Mouse (Mus musculus) embryonic facial prominence, embryonic 12.5 days (tissue): ENCODE data around the gene Plekhb1. TPM values are rescaled to one million over a fixed set of nuclear protein-coding genes. Genes with fewer than 3 reads are reported as not detected.

Source experiments
- ATAC-seq: fragments of 200-750 bp; cut with Nextera tagmentation; 2 replicates; pipeline ENCODE4 v1.8.0; 2017; ENCODE audit not compliant: insufficient number of reproducible peaks, insufficient read depth, low FRiP score, low TSS enrichment
- H3K27ac ChIP-seq: fragments of 300-500 bp; sonication (generic); 2 replicates; pipeline ENCODE4 v1.5.1; 2016; ENCODE audit warnings: mild to moderate bottlenecking
- H3K27me3 ChIP-seq: fragments of 300-500 bp; sonication (generic); 2 replicates; pipeline ENCODE4 v1.6.1; 2016; ENCODE audit warnings: mild to moderate bottlenecking, moderate library complexity
- H3K36me3 ChIP-seq: fragments of 300-500 bp; sonication (generic); 2 replicates; pipeline ENCODE4 v1.6.1; 2016; ENCODE audit warnings: mild to moderate bottlenecking
- H3K4me1 ChIP-seq: fragments of 300-500 bp; sonication (generic); 2 replicates; pipeline ENCODE4 v1.6.1; 2016
- H3K4me2 ChIP-seq: fragments of 300-500 bp; sonication (generic); replicated peaks from 2 replicates; pipeline ENCODE4 v1.6.1; 2016; ENCODE audit warnings: mild to moderate bottlenecking, moderate library complexity
- H3K4me3 ChIP-seq: fragments of 300-500 bp; sonication (generic); 2 replicates; pipeline ENCODE4 v1.5.1; 2016; ENCODE audit warnings: mild to moderate bottlenecking
- H3K9ac ChIP-seq: fragments of 300-500 bp; sonication (generic); 2 replicates; pipeline ENCODE4 v1.6.1; 2016; ENCODE audit warnings: mild to moderate bottlenecking, moderate library complexity
- H3K9me3 ChIP-seq: fragments of 300-500 bp; sonication (generic); 2 replicates; pipeline ENCODE4 v1.6.1; 2016; ENCODE audit warnings: mild to moderate bottlenecking, moderate library complexity
- WGBS: fragments of 180-500 bp; shearing (Covaris S2); methylation state at CpG from one replicate; pipeline ENCODE4 v1.1.7; 2016; 5-methylcytosine and 5-hydroxymethylcytosine counted together
- polyA plus RNA-seq: library from polyadenylated mRNA; unstranded; fragments of >200 nt; fragmentation: Nextera tagmentation; extraction: Ambion mirVana; gene quantifications from 2 replicates; pipeline ENCODE4 v1.2.1, GENCODE M21; 2016

Gene Plekhb1
- polyA plus RNA-seq, 1 experiment from 2014 or later = 5.8 TPM

DNA sequence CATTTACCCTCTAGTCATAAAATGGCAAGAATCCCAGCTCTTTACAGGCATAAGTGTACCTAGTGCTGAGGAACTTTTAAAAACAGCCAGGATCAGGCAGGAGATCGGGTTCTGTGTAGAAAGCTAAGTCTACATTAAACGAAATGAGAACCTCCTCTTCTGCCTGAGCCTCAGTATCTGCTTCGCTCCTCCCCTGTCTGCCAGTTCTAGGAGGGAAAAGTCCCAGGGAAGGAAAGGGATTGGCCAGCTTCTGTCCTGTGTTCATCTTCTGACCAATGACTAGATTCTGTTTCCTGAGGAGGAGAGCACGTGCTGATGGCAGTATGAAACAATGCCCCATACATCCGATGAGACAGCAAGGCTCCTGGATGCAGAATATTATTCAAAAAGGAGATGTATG, 18.9 kb upstream of the Plekhb1 start:
- no peak overlapping the region for H3K27ac ChIP-seq
- no peaks in the 10 kb centered on the region for H3K27me3 ChIP-seq
- H3K9me3 ChIP-seq = no peaks in the 10 kb centered on the region
- H3K4me1 ChIP-seq = peaks cover 3% of the 10 kb centered on the region; the same call in 1 of the 2 replicates
- no peak overlapping the region for H3K4me3 ChIP-seq
- 51% methylated on average over 5 of the region's 5 CpGs for WGBS
- ATAC-seq = no peak
- H3K36me3 ChIP-seq = no peaks in the 10 kb centered on the region
- H3K4me2 ChIP-seq = no peak overlapping the region
- no peak overlapping the region for H3K9ac ChIP-seq

DNA sequence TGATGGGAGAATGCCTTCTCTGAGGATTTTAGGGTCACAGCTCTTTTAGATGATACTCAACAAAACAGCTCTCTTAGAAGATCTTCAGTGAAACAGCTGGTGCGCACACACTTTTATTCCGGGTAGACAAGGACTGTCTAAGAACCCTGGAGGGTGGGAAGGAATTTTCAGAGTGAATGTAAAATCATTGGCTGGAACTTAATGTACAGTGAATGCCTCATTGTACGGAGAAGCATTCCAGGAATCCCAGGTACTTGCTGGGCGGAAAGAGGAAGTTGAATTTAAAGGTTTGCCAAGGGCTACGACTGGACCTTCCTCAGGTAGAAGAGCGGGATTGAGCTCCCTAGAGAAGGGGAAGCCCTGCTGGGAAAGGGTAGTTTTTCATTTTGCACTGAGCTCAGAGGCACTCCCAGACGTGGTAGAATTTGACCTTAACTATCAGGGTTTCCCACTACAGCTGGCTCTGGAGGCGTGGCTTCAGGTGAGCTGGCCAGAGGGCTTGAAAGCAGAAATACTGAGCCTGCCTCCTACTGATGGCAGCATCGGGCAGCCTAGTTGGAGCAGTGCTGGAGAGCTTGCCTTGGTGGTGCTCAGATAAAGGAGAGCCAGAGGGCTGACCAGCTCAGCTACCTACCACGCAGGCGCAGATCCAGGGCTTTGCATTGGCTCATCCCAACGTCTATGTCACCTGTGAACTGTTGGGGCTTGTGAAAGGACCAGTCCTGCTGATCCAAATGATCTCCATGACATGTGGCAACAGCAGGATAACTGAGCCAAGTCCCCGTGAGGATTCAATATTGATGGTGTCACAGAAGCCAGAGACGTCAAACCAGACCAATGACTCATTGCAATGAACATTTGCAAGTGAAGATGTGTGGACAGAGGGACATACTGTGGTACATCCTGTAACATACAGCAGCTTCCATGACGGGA, 17.0 kb upstream of the Plekhb1 start:
- H3K9ac ChIP-seq = no peak overlapping the region
- H3K4me2 ChIP-seq = no peak overlapping the region
- H3K4me3 ChIP-seq = no peak overlapping the region
- 61% methylated on average over 15 of the region's 15 CpGs for WGBS
- H3K36me3 ChIP-seq = no peaks in the 10 kb centered on the region
- no peak for ATAC-seq
- no peak overlapping the region for H3K27ac ChIP-seq
- no peaks in the 10 kb centered on the region for H3K9me3 ChIP-seq
- H3K27me3 ChIP-seq = no peaks in the 10 kb centered on the region
- peaks cover 3% of the 10 kb centered on the region; the same call in 1 of the 2 replicates for H3K4me1 ChIP-seq

DNA sequence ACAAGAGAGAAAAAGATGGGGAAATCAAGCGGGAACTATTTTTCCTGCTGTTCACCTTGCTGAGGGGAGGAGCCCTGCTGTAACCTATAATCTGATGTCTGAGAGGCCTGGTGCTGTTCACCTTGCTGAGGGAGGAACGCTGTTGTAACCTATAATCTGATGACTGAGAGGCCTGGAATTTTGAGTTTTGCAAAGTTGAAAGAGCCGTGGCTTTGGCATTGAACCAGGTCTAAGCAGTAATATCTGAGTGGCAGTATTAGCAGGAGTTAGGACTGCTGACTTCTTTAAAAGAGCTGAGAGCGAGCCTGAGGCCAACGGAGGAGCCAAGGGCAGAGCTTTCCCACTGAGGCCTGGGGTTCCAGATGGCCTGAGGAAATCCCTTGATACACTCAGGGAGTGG, 15.8 kb upstream of the Plekhb1 start:
- no peak overlapping the region for H3K4me3 ChIP-seq
- ATAC-seq = no peak
- H3K27me3 ChIP-seq = no peaks in the 10 kb centered on the region
- H3K36me3 ChIP-seq = no peaks in the 10 kb centered on the region
- H3K4me2 ChIP-seq = no peak overlapping the region
- WGBS = 86% methylated on average over 5 of the region's 5 CpGs
- no peak overlapping the region for H3K9ac ChIP-seq
- H3K27ac ChIP-seq = no peak overlapping the region
- peaks cover 5% of the 10 kb centered on the region; the same call in 1 of the 2 replicates for H3K4me1 ChIP-seq
- no peaks in the 10 kb centered on the region for H3K9me3 ChIP-seq

DNA sequence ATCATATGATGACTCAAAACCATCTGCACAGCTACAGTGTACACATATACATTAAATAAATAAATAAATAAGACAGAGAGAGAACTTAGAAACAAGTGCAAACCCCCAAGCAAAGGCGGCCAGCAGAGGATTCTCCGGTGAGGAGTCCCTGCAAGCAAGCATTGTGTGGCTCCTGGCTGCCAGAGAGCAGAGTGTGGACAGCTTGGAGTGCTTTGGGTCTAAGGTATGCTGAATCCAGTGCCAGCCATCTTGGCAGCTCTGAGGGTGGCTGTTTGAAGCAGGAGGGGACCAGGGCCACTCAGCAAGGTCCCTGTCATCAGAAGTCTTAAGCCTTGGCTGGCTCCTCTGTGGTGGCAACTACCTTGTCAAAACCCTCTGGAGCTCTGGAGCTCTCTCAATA, 12.7 kb upstream of the Plekhb1 start:
- ATAC-seq = no peak
- no peak overlapping the region for H3K9ac ChIP-seq
- H3K4me2 ChIP-seq = no peak overlapping the region
- no peaks in the 10 kb centered on the region for H3K27me3 ChIP-seq
- H3K27ac ChIP-seq = no peak overlapping the region
- H3K4me1 ChIP-seq = peaks cover 6% of the 10 kb centered on the region; the same call in 1 of the 2 replicates
- WGBS = 96% methylated on average over 2 of the region's 2 CpGs
- no peak overlapping the region for H3K4me3 ChIP-seq
- no peaks in the 10 kb centered on the region for H3K9me3 ChIP-seq
- H3K36me3 ChIP-seq = no peaks in the 10 kb centered on the region

DNA sequence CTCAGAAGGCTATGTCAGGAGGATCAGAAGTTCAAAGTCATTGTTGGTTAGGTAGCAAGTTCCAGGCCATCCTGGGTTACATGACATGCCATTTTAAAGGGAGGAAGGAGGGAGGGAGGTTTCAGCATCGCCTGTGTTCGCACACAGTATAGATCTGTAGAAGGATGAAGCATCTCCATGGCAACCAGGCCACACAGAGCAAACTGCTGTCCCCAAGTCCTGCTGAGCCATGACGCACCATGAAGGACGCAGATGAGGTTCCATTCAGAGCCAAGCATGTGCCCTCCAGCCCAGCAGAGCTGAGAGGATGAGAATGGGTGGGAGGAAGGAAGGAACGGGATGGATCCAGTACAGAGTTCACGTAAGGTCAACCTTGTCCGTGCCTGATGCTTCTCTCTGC, 11.2 kb upstream of the Plekhb1 start:
- Histone ChIP-seq H3K4me2 (no peak overlapping the region), H3K27me3 (no peaks in the 10 kb centered on the region), H3K4me3 (no peak overlapping the region), H3K4me1 (peaks cover 3% of the 10 kb centered on the region; the same call in 1 of the 2 replicates), H3K9me3 (no peaks in the 10 kb centered on the region), H3K9ac (no peak overlapping the region), H3K27ac (no peak overlapping the region), H3K36me3 (no peaks in the 10 kb centered on the region)
- WGBS = 61% methylated on average over 7 of the region's 7 CpGs
- ATAC-seq = no peak

DNA sequence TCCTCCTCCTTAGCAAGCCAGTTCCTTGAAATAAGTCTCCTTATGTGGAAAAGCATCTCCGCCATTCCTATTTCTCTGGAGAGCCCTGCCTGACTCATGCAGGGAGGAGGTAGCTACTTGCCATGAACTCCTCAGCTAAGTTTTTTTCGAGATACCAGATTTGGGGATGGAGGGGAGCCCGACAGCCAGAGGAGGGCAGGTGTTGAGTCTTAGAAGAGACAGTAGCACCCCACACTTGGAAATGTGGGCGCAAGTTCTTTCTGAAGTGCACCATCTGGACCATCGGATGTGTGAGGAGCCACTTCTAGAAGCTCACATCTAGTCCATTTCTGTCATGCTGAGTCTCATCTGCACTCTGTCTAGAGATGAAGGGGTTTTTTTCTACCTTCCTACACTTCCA, 8.4 kb upstream of the Plekhb1 start:
- ATAC-seq = no peak
- 83% methylated on average over 5 of the region's 5 CpGs for WGBS
- H3K27me3 ChIP-seq = no peaks in the 10 kb centered on the region
- H3K27ac ChIP-seq = no peak overlapping the region
- no peak overlapping the region for H3K9ac ChIP-seq
- no peak overlapping the region for H3K4me3 ChIP-seq
- H3K36me3 ChIP-seq = no peaks in the 10 kb centered on the region
- H3K4me1 ChIP-seq = peaks cover 3% of the 10 kb centered on the region; the same call in 1 of the 2 replicates
- H3K9me3 ChIP-seq = no peaks in the 10 kb centered on the region
- H3K4me2 ChIP-seq = no peak overlapping the region

DNA sequence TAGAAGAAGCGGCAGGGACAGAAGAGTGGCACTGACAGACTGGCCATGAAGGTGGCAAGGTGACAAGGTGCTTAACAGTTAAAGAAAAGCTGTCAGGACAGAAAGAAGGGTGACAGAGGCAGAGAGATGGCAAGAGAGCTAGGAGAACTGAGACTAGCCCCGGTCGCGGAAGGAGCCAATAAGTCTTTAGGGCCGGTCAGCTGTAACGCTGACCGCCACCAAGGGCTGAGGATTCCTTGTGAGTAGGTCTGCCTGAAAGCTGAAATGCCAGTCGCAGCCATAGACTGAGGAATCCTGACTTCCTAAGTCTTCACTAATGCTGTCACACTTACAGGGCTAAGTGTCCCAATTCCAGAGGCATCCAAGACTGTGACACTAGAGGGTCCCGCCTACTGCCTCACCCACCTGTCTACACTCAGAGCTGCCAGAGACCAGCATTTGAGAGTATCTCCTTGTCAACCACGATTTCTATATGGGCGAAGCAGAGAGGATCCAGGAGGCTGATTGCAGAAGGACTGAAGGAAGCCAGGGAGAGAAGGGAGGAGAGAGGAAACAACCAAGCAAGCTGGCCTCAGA, 1.6 kb upstream of the Plekhb1 start:
- no peaks in the 10 kb centered on the region for H3K9me3 ChIP-seq
- no peak overlapping the region for H3K4me3 ChIP-seq
- no peak overlapping the region for H3K4me2 ChIP-seq
- no peak overlapping the region for H3K27ac ChIP-seq
- 69% methylated on average over 11 of the region's 11 CpGs for WGBS
- no peaks in the 10 kb centered on the region for H3K36me3 ChIP-seq
- ATAC-seq = no peak
- H3K4me1 ChIP-seq = peaks cover 3% of the 10 kb centered on the region; the same call in 1 of the 2 replicates
- no peaks in the 10 kb centered on the region for H3K27me3 ChIP-seq
- H3K9ac ChIP-seq = no peak overlapping the region

DNA sequence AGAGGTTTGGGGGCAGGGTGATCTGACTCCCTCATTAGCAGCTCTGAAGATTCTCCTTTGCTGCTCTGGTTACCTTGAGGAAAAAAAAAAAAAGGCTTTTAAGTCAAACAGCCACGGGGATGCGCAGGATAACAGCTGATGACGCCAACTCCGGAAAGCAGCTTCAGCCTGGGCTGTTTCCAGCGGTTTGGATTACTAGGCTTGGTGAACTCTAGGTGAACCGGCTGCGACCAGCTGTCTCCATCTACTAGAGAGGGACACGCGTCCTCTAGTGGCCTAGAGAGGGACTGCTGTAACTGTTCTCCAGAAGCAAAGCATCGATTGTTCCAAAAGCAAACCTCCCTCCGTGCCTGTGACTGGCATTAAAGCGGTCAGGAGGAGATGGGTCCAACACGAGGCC, 976 bp upstream of the Plekhb1 start:
- Histone ChIP-seq H3K4me1 (peaks cover 10% of the 10 kb centered on the region; the same call in 1 of the 2 replicates), H3K36me3 (no peaks in the 10 kb centered on the region), H3K4me2 (no peak overlapping the region), H3K9me3 (no peaks in the 10 kb centered on the region), H3K4me3 (no peak overlapping the region), H3K27me3 (no peaks in the 10 kb centered on the region), H3K27ac (peak overlapping the region; percentile 46; the same call in 1 of the 2 replicates), H3K9ac (no peak overlapping the region)
- ATAC-seq = peak; percentile 88
- 2% methylated on average over 13 of the region's 13 CpGs for WGBS

DNA sequence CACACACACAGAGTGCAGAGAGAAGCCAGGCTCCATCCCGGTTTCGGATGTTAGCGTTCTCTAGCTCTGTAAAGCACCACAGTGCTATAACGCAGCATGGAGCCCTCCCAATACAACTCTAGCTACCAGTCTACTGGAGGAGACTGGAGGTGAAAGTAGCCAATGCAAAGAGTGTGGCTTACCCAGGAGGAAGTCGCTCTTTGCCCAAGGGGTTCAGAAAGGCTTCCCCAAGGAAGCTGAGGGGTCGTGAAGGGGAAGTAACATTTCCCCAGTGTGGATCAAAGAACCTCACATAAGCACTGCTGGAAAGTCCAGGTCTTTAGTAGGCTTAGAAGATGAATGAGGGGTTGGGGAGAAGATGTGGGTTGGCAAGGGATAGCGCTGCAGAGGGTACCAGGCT, 950 bp downstream of the Plekhb1 start:
- Histone ChIP-seq H3K27me3 (no peaks in the 10 kb centered on the region), H3K9ac (no peak overlapping the region), H3K36me3 (no peaks in the 10 kb centered on the region), H3K4me1 (peaks cover 19% of the 10 kb centered on the region; the same call in 1 of the 2 replicates), H3K4me2 (no peak overlapping the region), H3K27ac (no peak overlapping the region), H3K9me3 (no peaks in the 10 kb centered on the region), H3K4me3 (no peak overlapping the region)
- WGBS = 77% methylated on average over 7 of the region's 7 CpGs
- ATAC-seq = no peak

DNA sequence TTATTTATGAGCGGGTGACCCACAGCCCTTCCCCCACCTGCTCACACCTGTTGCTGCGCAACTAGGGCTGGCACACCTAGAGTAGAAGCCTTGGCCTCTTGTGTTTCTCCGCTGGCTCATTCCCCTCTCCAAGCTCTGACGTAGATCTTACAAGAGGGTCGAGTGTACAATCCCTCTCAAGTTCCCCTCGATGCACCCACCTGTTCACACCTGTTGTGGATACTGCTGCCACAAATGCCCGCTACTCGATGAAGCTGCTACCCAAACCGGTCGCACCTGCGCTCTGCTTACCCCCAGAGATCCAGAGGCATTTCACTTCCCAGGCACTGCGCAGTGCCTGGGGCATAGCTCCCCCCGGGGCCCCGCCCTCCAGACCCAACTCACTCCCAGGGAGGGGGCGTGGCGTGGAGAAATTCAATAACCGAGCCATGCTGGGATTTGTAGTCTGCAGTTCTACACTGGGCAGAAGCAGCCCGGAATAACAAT, 4.1 kb downstream of the Plekhb1 start:
- Histone ChIP-seq H3K4me2 (peak overlapping the region; percentile 37), H3K9ac (no peak overlapping the region), H3K4me1 (peaks cover 26% of the 10 kb centered on the region; the same call in 1 of the 2 replicates), H3K27ac (no peak overlapping the region), H3K9me3 (no peaks in the 10 kb centered on the region), H3K27me3 (no peaks in the 10 kb centered on the region), H3K36me3 (no peaks in the 10 kb centered on the region), H3K4me3 (peak overlapping the region; percentile 15; the same call in 1 of the 2 replicates)
- ATAC-seq = 0 out of 2 replicates have a peak, but pooled peaks have one; percentile 10
- 25% methylated on average over 18 of the region's 18 CpGs for WGBS

DNA sequence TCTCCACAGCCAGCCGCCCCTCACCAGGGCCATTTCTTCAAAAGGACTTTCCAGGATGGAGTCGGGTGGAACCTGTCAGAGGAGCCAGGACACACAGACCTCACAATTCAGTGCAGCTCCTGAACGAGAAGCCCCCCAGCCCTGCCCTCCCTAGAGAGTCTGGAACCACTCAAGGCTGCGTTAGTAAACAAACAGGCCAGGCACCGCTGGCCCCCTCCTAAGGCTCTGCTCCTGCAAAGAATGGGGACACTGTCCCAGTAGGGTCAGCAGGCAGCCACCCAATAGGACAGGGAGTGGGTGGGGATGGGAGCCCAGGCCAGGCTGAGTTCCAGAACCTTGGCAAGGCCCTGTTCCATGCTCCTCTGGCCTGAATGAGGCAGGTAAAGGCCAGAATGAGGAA, 5.5 kb downstream of the Plekhb1 start:
- H3K9ac ChIP-seq = no peak overlapping the region
- H3K9me3 ChIP-seq = no peaks in the 10 kb centered on the region
- no peak overlapping the region for H3K27ac ChIP-seq
- no peak overlapping the region for H3K4me2 ChIP-seq
- H3K4me1 ChIP-seq = peaks cover 26% of the 10 kb centered on the region; the same call in 1 of the 2 replicates
- no peak overlapping the region for H3K4me3 ChIP-seq
- WGBS = 19% methylated on average over 5 of the region's 5 CpGs
- ATAC-seq = no peak
- no peaks in the 10 kb centered on the region for H3K27me3 ChIP-seq
- H3K36me3 ChIP-seq = no peaks in the 10 kb centered on the region
